Mouse (Mus musculus): ENCODE data around the gene Gm4981. TPM values are rescaled to one million over a fixed set of nuclear protein-coding genes. Genes with fewer than 3 reads are reported as not detected.

Gm4981 gene
- polyA plus RNA-seq, 1 experiment from 2014 or later: not detected

Other genes with a start within 250 kb of the Gm4981 start
- not detected in 2 replicates for gene AW822073, start 11.8 kb downstream of the Gm4981 start, polyA plus RNA-seq (2014; fragmentation: Nextera tagmentation; extraction: Ambion mirVana)
- not detected in 2 replicates for gene Duxf3, start 4.0 kb downstream of the Gm4981 start, polyA plus RNA-seq (2014; fragmentation: Nextera tagmentation; extraction: Ambion mirVana)
- gene Gcc2, start 18.8 kb upstream of the Gm4981 start, polyA plus RNA-seq (2014; fragmentation: Nextera tagmentation; extraction: Ambion mirVana): 39.0 and 40.5 TPM in 2 replicates
- gene Lims1, start 86.8 kb upstream of the Gm4981 start, polyA plus RNA-seq (2014; fragmentation: Nextera tagmentation; extraction: Ambion mirVana): 80.0 and 87.4 TPM in 2 replicates
- 28.8 and 30.2 TPM in 2 replicates for gene Ranbp2, start 210.2 kb upstream of the Gm4981 start, polyA plus RNA-seq (2014; fragmentation: Nextera tagmentation; extraction: Ambion mirVana)

Data from neural tube, embryonic 11.5 days (tissue).